Mouse (Mus musculus) heart, postnatal 0 days (tissue): ENCODE data around the gene Eif4b.

Experiments used
- CTCF ChIP-seq: IDR thresholded peaks from 2 replicates; pipeline ENCODE4 v1.5.1; 2016; ENCODE audit warnings: antibody characterized with exemption, control low read depth, low read depth
- EP300 ChIP-seq: IDR thresholded peaks from 2 replicates; pipeline ENCODE4 v1.6.1; 2016; ENCODE audit warnings: antibody characterized with exemption, low read depth

GRCm38 (mm10) chr15:102091063-102091679 is 17.6 kb downstream of the Eif4b start:
- TF ChIP-seq CTCF (no peak), EP300 (no peak)
